Mouse (Mus musculus) lung, postnatal 10 days (tissue): ENCODE data around the gene Prrg3.
"Not testable (repeated sequence)": the region's sequence is repeated elsewhere in the genome, so short reads cannot be mapped to it uniquely, and the experiment has no call there.

Experiments used
- DNase-seq: peaks from one replicate; pipeline ENCODE4 v3.0.0; 2021

The Prrg3 gene

GRCm38 (mm10) chrX:71962073-71963051, at the start of gene Prrg3:
Prrg3 (plus strand) TSS chrX:71962624.
- peak; percentile 83 for DNase-seq

GRCm38 (mm10) chrX:71946631-71947030, 15.8 kb upstream of the Prrg3 start:
- peak; percentile 68 for DNase-seq

GRCm38 (mm10) chrX:71958366-71958765, 4.1 kb upstream of the Prrg3 start:
- DNase-seq, result no peak

GRCm38 (mm10) chrX:71963275-71963912, 970 bp downstream of the Prrg3 start:
- no peak for DNase-seq

GRCm38 (mm10) chrX:71968216-71968615, 5.8 kb downstream of the Prrg3 start:
- peak; percentile 22 for DNase-seq

GRCm38 (mm10) chrX:71968816-71969215, 6.4 kb downstream of the Prrg3 start:
- no peak for DNase-seq

- no peak for DNase-seq
Measured at GRCm38 (mm10) chrX:71971325-71971724, 8.9 kb downstream of the Prrg3 start.

GRCm38 (mm10) chrX:71972686-71973085, 10.3 kb downstream of the Prrg3 start, which contains the start of gene Fate1:
Fate1 (plus strand) TSS chrX:71972986.
- DNase-seq, result no peak

GRCm38 (mm10) chrX:71977681-71978080, 15.3 kb downstream of the Prrg3 start:
- not testable (repeated sequence) for DNase-seq

GRCm38 (mm10) chrX:71980443-71980842, 18.0 kb downstream of the Prrg3 start:
- DNase-seq, result peak; percentile 11

GRCm38 (mm10) chrX:71981322-71981721, 18.9 kb downstream of the Prrg3 start:
- DNase-seq, result peak; percentile 22

GRCm38 (mm10) chrX:71983205-71983604, 20.8 kb downstream of the Prrg3 start:
- no peak for DNase-seq

- peak; percentile 60 for DNase-seq
Measured at GRCm38 (mm10) chrX:71983775-71984174, 21.4 kb downstream of the Prrg3 start.

- no peak for DNase-seq
Measured at GRCm38 (mm10) chrX:71991549-71991948, 29.1 kb downstream of the Prrg3 start, which contains the start of gene Cnga2. Cnga2 (plus strand) TSS chrX:71991849.

GRCm38 (mm10) chrX:71995972-71996371, 33.5 kb downstream of the Prrg3 start:
- DNase-seq, result no peak

GRCm38 (mm10) chrX:72009930-72010329, 47.5 kb downstream of the Prrg3 start:
- peak; percentile 1 for DNase-seq

- DNase-seq, result peak; percentile 73
Measured at GRCm38 (mm10) chrX:72012236-72012635, 49.8 kb downstream of the Prrg3 start.

GRCm38 (mm10) chrX:72012804-72013203, 50.4 kb downstream of the Prrg3 start:
- DNase-seq, result peak; percentile 64

GRCm38 (mm10) chrX:72022241-72022640, 59.8 kb downstream of the Prrg3 start:
- no peak for DNase-seq
